Mouse (Mus musculus): ENCODE data around the gene Foxf1.

Gene Foxf1

GRCm38 (mm10) chr8:121082218-121083092 lies 1.7 kb upstream of the Foxf1 start:
- no peak for DNase-seq (ENCODE audit: low spot score)

- no peak for DNase-seq (ENCODE audit: low spot score)
These were observed 872 bp upstream of the Foxf1 start for GRCm38 (mm10) chr8:121083093-121083935.

- no peak for DNase-seq (ENCODE audit: low spot score)
These were observed 313 bp upstream of the Foxf1 start for GRCm38 (mm10) chr8:121083936-121084209.

GRCm38 (mm10) chr8:121085011-121085410 lies 825 bp downstream of the Foxf1 start:
- no peak for DNase-seq (ENCODE audit: low spot score)

GRCm38 (mm10) chr8:121085561-121085960 lies 1.4 kb downstream of the Foxf1 start:
- no peak for DNase-seq (ENCODE audit: low spot score)

GRCm38 (mm10) chr8:121086004-121086900 lies 2.1 kb downstream of the Foxf1 start:
- DNase-seq (ENCODE audit: low spot score), result no peak

GRCm38 (mm10) chr8:121088281-121088680 lies 4.1 kb downstream of the Foxf1 start:
- DNase-seq (ENCODE audit: low spot score), result no peak

GRCm38 (mm10) chr8:121088871-121089630 lies 4.9 kb downstream of the Foxf1 start:
- DNase-seq (ENCODE audit: low spot score), result no peak

GRCm38 (mm10) chr8:121089631-121090380 lies 5.6 kb downstream of the Foxf1 start:
- DNase-seq (ENCODE audit: low spot score), result no peak

- no peak for DNase-seq (ENCODE audit: low spot score)
These were observed 6.5 kb downstream of the Foxf1 start for GRCm38 (mm10) chr8:121090716-121091115.

GRCm38 (mm10) chr8:121092141-121092540 lies 8.0 kb downstream of the Foxf1 start:
- DNase-seq (ENCODE audit: low spot score), result no peak

- peak; percentile 59 for DNase-seq (ENCODE audit: low spot score)
These were observed 8.4 kb downstream of the Foxf1 start for GRCm38 (mm10) chr8:121092627-121093026.

- DNase-seq (ENCODE audit: low spot score), result no peak
These were observed 9.3 kb downstream of the Foxf1 start for GRCm38 (mm10) chr8:121093496-121093895.

GRCm38 (mm10) chr8:121104049-121104818 lies 20.0 kb downstream of the Foxf1 start:
- DNase-seq (ENCODE audit: low spot score), result peak; percentile 58

- DNase-seq (ENCODE audit: low spot score), result peak; percentile 92
These were observed 23.8 kb downstream of the Foxf1 start, which contains the start of gene Mthfsd for GRCm38 (mm10) chr8:121107668-121108656. Mthfsd (minus strand) TSS chr8:121108392.

- no peak for DNase-seq (ENCODE audit: low spot score)
These were observed 24.5 kb downstream of the Foxf1 start for GRCm38 (mm10) chr8:121108657-121109056.

- no peak for DNase-seq (ENCODE audit: low spot score)
These were observed 27.1 kb downstream of the Foxf1 start for GRCm38 (mm10) chr8:121111145-121111907.

- DNase-seq (ENCODE audit: low spot score), result peak; percentile 96
These were observed 29.1 kb downstream of the Foxf1 start for GRCm38 (mm10) chr8:121113261-121113660.
